Mouse (Mus musculus) liver, adult 2 months (tissue): ENCODE measurements around the gene Ccr10. TPM values are rescaled to one million over a fixed set of nuclear protein-coding genes. Genes with fewer than 3 reads are reported as not detected.
A peak's percentile ranks its signal among the peaks of the same experiment; 100 is the strongest.

Source experiments
- DNase-seq: peaks from one replicate; pipeline ENCODE4 v3.0.0-alpha.2; 2011; ENCODE audit warnings: low read depth, low spot score; ENCODE audit errors: extremely low read depth
- H3K27ac ChIP-seq: fragments of 200-500 bp; replicated peaks from 2 replicates; pipeline ENCODE4 v1.5.1; 2012; ENCODE audit warnings: low read depth, mild to moderate bottlenecking, control low read depth, inconsistent platforms, low read length; ENCODE audit not compliant: insufficient read depth
- H3K27me3 ChIP-seq: fragments of 200-500 bp; 2 replicates; pipeline ENCODE4 v1.6.1; 2012; ENCODE audit warnings: mild to moderate bottlenecking, moderate library complexity, low read length, inconsistent platforms; ENCODE audit not compliant: control insufficient read depth, insufficient read depth
- H3K36me3 ChIP-seq: fragments of 200-500 bp; 2 replicates; pipeline ENCODE4 v1.6.1; 2012; ENCODE audit warnings: low read length, inconsistent platforms; ENCODE audit not compliant: control insufficient read depth, insufficient read depth
- H3K4me1 ChIP-seq: fragments of 200-500 bp; 2 replicates; pipeline ENCODE4 v1.6.1; 2011; ENCODE audit warnings: low read length; ENCODE audit not compliant: control insufficient read depth, insufficient read depth
- H3K4me3 ChIP-seq: fragments of 200-500 bp; 2 replicates; pipeline ENCODE4 v1.5.1; 2011; ENCODE audit warnings: low read depth, mild to moderate bottlenecking, control low read depth, low read length, moderate library complexity; ENCODE audit not compliant: insufficient read depth
- H3K79me2 ChIP-seq: fragments of 200-500 bp; 2 replicates; pipeline ENCODE4 v1.6.1; 2012; ENCODE audit warnings: inconsistent platforms, mild to moderate bottlenecking, low read length, moderate library complexity; ENCODE audit not compliant: control insufficient read depth, insufficient read depth
- H3K9ac ChIP-seq: fragments of 200-500 bp; 2 replicates; pipeline ENCODE4 v1.6.1; 2012; ENCODE audit warnings: low read depth, mild to moderate bottlenecking, control low read depth, inconsistent platforms, low read length
- CTCF ChIP-seq: fragments of 200-500 bp; IDR thresholded peaks from 2 replicates; pipeline ENCODE4 v1.5.1; 2011; ENCODE audit warnings: low read depth, low read length, control low read depth
- POLR2A ChIP-seq: fragments of 200-500 bp; IDR thresholded peaks from 2 replicates; pipeline ENCODE4 v1.6.1; 2011; ENCODE audit warnings: low read length, control low read depth; ENCODE audit not compliant: insufficient read depth; ENCODE audit errors: extremely low read depth
- WGBS: fragments of 180-500 bp; shearing (Covaris S2); methylation state at CpG from one replicate; pipeline ENCODE4 v1.1.7; 2018; 5-methylcytosine and 5-hydroxymethylcytosine counted together
- polyA plus RNA-seq: library from polyadenylated mRNA; depleted of rRNA; stranded (reverse); fragments of >200 nt; gene quantifications from 2 replicates; pipeline ENCODE4 v1.2.3, GENCODE M21; 2012
- total RNA-seq: library from RNA; depleted of rRNA; stranded (reverse); fragments of >200 nt; gene quantifications from 2 replicates; pipeline ENCODE4 v1.2.3, GENCODE M21; 2014

Ccr10 gene
- total and polyA plus RNA-seq, 2 experiments, result 0.13 TPM; not detected in 1

DNA sequence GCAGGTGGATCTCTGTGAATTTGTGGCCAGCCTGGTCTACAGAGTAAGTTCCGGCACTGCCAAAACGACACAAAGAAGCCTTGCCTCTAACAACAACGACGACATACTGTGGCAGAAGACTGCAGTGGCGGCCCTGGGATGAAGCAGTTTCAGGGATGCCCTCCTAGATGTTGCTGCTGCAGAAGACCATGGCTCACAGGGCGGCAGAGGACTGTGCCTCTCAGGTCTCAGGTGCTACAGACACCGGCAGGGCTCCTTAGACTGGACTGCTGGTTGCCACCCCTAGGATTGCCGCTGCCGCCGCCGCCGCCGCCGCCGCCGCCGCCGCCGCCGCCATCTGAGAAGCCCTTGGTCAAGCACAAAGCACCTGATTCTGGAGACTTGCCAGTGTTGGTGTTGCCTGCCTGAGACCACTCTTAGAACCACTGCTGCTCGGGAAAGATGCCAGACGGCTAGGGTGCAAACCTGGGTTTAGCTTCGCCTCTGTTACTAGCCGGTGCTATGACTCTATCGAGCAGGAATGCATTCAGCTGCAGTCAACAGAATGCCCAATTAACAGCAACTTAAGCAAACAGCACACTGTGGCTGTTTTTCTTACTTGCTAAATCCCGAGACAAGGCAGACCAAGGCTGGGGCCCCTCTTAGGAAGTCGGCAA is 35.0 kb downstream of the Ccr10 start:
- DNase-seq, result no peak
- Histone ChIP-seq H3K36me3 (no peaks in the 10 kb centered on the region), H3K27me3 (no peaks in the 10 kb centered on the region), H3K4me1 (peaks cover 8% of the 10 kb centered on the region; the same call in 1 of the 2 replicates), H3K27ac (no peak overlapping the region), H3K79me2 (no peaks in the 10 kb centered on the region), H3K9ac (peak overlapping the region; percentile 81), H3K4me3 (peak overlapping the region; percentile 45)
- WGBS, result 24% methylated on average over 27 of the region's 27 CpGs
- TF ChIP-seq CTCF (no peak), POLR2A (no peak)

DNA sequence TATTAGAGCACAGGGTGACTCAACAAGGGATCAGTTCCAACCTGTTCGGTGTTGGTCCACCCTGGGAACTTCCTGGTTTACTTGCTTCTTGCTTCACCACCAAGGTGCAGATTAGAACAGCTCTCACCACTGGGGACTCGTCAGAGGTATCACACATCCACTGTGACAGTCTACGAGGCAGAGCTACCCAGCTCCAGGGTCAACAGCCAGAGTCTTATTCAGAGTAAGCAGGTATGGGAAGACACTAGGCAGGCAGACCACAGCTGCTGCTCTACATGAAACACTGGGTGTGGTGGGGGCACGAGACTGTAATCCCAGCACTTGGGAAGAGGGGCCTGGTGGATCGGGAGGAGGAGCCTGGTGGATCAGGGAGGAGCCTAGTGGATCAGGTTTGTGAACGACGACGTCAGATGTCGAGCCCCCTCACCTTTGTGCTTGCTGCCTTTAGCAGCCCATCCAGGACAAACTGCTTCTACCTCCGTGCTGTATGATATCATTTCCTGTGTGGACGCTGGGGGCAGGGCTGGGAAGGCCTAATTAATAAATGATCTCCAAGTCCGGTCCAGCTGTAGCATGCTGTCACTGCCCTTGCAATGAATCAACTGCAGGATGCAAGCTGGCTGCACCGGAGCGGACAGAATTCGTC is 36.6 kb downstream of the Ccr10 start:
- no peak for TF ChIP-seq POLR2A
- no peak for TF ChIP-seq CTCF
- no peak overlapping the region for H3K27ac ChIP-seq
- no peaks in the 10 kb centered on the region for H3K27me3 ChIP-seq
- H3K4me1 ChIP-seq, result peaks cover 15% of the 10 kb centered on the region
- WGBS, result 45% methylated on average over 15 of the region's 15 CpGs
- no peak for DNase-seq
- H3K36me3 ChIP-seq, result no peaks in the 10 kb centered on the region
- no peak overlapping the region for H3K4me3 ChIP-seq
- no peak overlapping the region for H3K9ac ChIP-seq
- H3K79me2 ChIP-seq, result no peaks in the 10 kb centered on the region

DNA sequence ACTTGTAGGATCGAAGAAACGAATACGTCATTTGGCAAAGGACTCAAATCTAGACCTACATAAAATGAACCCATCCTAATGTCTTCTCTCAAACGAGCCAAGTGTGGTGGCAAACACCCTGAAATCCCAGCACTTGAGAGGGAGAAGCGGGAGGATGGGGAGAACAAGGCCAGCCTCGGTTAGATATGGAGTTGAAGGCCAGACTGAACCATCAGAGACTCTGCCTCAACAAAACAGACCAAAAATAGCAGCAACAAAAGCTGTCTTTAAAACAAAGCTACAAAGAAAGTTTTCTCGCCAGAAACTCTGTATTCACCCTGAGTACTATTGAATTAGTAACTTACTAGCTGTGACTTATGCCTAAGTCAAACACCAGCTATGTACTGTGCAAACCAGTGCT is 38.2 kb downstream of the Ccr10 start:
- Histone ChIP-seq H3K79me2 (no peaks in the 10 kb centered on the region), H3K27ac (no peak overlapping the region), H3K4me3 (no peak overlapping the region), H3K36me3 (no peaks in the 10 kb centered on the region), H3K4me1 (peaks cover 15% of the 10 kb centered on the region), H3K9ac (no peak overlapping the region), H3K27me3 (no peaks in the 10 kb centered on the region)
- DNase-seq, result no peak
- TF ChIP-seq CTCF (no peak), POLR2A (no peak)
- 85% methylated on average over 7 of the region's 7 CpGs for WGBS

DNA sequence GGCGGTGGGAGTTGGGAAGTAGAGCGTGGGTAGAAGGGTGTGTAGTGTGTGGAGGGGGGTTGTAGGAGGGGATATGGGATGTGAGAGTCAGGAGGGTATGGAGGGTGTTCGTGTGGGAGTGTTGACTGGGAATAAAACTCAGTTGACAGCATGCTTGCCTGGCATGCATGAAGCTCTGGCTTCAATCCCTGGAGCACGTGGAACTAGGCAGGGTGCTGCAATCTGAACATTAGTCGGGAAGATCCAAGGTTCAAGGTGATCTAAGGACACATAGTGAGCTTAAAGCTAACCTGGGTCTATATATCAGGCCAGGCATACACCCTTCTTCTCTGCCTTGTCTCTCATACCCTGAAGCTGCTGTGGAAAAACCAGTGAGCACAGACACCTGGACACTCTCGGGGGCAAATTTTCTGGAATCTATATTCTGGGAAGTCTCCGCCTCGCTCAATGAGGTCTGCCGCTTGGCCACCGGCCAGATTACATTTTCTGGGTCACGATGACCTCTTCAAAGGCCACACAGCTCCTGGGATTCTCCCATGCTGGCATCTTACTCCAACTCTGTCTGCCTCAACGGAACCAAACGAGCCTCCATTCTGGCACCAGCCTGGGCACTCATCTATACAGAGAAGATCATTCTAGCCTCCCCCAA is 40.9 kb downstream of the Ccr10 start:
- TF ChIP-seq POLR2A (no peak), CTCF (no peak)
- peaks cover 17% of the 10 kb centered on the region for H3K4me1 ChIP-seq
- H3K36me3 ChIP-seq, result no peaks in the 10 kb centered on the region
- H3K9ac ChIP-seq, result peak overlapping the region; percentile 27; the same call in 1 of the 2 replicates
- DNase-seq, result peak; percentile 97
- no peaks in the 10 kb centered on the region for H3K79me2 ChIP-seq
- 29% methylated on average over 13 of the region's 13 CpGs for WGBS
- peak overlapping the region; percentile 95 for H3K27ac ChIP-seq
- no peak overlapping the region for H3K4me3 ChIP-seq
- no peaks in the 10 kb centered on the region for H3K27me3 ChIP-seq

- Histone ChIP-seq H3K27me3 (no peaks in the 10 kb centered on the region), H3K9ac (no peak overlapping the region), H3K4me1 (peaks cover 14% of the 10 kb centered on the region), H3K4me3 (no peak overlapping the region), H3K79me2 (no peaks in the 10 kb centered on the region), H3K27ac (no peak overlapping the region), H3K36me3 (no peaks in the 10 kb centered on the region)
- no peak for DNase-seq
- WGBS, result 59% methylated on average over 12 of the region's 12 CpGs
- TF ChIP-seq POLR2A, result no peak
- TF ChIP-seq CTCF, result no peak
Observed at GRCm38 (mm10) chr11:101133037-101133436, 42.2 kb downstream of the Ccr10 start.
